Mouse (Mus musculus): ENCODE measurements around the gene Klhl20. TPM values are rescaled to one million over a fixed set of nuclear protein-coding genes. Genes with fewer than 3 reads are reported as not detected.
A peak's percentile ranks its signal among the peaks of the same experiment; 100 is the strongest.

Gene Klhl20
- polyA plus RNA-seq, 1 experiment from 2014 or later: 13.7 TPM

- no peak overlapping the region for H3K4me2 ChIP-seq (ENCODE audit: low read depth, low read length)
- H3K9ac ChIP-seq (ENCODE audit: low read length): no peak overlapping the region
- H3K4me3 ChIP-seq (replicated peaks; ENCODE audit: low read length): no peak overlapping the region
- no peaks in the 10 kb centered on the region for H3K9me3 ChIP-seq (replicated peaks; ENCODE audit: control insufficient read depth, low read length)
- H3K4me1 ChIP-seq (ENCODE audit: control insufficient read depth, insufficient read depth, low read length): no peaks in the 10 kb centered on the region; the same call in none of the 2 replicates
- peaks cover 35% of the 10 kb centered on the region for H3K36me3 ChIP-seq (ENCODE audit: control insufficient read depth, insufficient read depth, low read length)
- no peaks in the 10 kb centered on the region for H3K27me3 ChIP-seq (ENCODE audit: control insufficient read depth, insufficient read depth, low read length)
- H3K27ac ChIP-seq (ENCODE audit: low read length): no peak overlapping the region
- no peak for ATAC-seq (ENCODE audit: insufficient read depth, low FRiP score)
- WGBS: 89% methylated on average over 7 of the region's 7 CpGs
Observed at GRCm38 (mm10) chr1:161041261-161042020, 89.9 kb downstream of the Klhl20 start.

GRCm38 (mm10) chr1:161040855-161041254 lies 90.5 kb downstream of the Klhl20 start:
- no peak for ATAC-seq (ENCODE audit: insufficient read depth, low FRiP score)
- no peak overlapping the region for H3K9ac ChIP-seq (ENCODE audit: low read length)
- no peak overlapping the region for H3K4me3 ChIP-seq (replicated peaks; ENCODE audit: low read length)
- H3K9me3 ChIP-seq (replicated peaks; ENCODE audit: control insufficient read depth, low read length): no peaks in the 10 kb centered on the region
- H3K27me3 ChIP-seq (ENCODE audit: control insufficient read depth, insufficient read depth, low read length): no peaks in the 10 kb centered on the region
- no peak overlapping the region for H3K4me2 ChIP-seq (ENCODE audit: low read depth, low read length)
- peaks cover 37% of the 10 kb centered on the region for H3K36me3 ChIP-seq (ENCODE audit: control insufficient read depth, insufficient read depth, low read length)
- no peaks in the 10 kb centered on the region; the same call in none of the 2 replicates for H3K4me1 ChIP-seq (ENCODE audit: control insufficient read depth, insufficient read depth, low read length)
- no peak overlapping the region for H3K27ac ChIP-seq (ENCODE audit: low read length)

- peak overlapping the region; percentile 47 for H3K27ac ChIP-seq (ENCODE audit: low read length)
- no peak overlapping the region for H3K4me2 ChIP-seq (ENCODE audit: low read depth, low read length)
- H3K4me1 ChIP-seq (ENCODE audit: control insufficient read depth, insufficient read depth, low read length): no peaks in the 10 kb centered on the region; the same call in none of the 2 replicates
- no peak for ATAC-seq (ENCODE audit: insufficient read depth, low FRiP score)
- H3K9me3 ChIP-seq (replicated peaks; ENCODE audit: control insufficient read depth, low read length): no peaks in the 10 kb centered on the region
- no peak overlapping the region for H3K9ac ChIP-seq (ENCODE audit: low read length)
- WGBS: 40% methylated on average over 1 of the region's 1 CpGs
- H3K4me3 ChIP-seq (replicated peaks; ENCODE audit: low read length): no peak overlapping the region
- H3K27me3 ChIP-seq (ENCODE audit: control insufficient read depth, insufficient read depth, low read length): no peaks in the 10 kb centered on the region
- H3K36me3 ChIP-seq (ENCODE audit: control insufficient read depth, insufficient read depth, low read length): peaks cover 34% of the 10 kb centered on the region
Observed at GRCm38 (mm10) chr1:161040426-161040770, 90.9 kb downstream of the Klhl20 start.

- Histone ChIP-seq H3K27me3 (ENCODE audit: control insufficient read depth, insufficient read depth, low read length) (no peaks in the 10 kb centered on the region), H3K27ac (ENCODE audit: low read length) (peak overlapping the region; percentile 47), H3K36me3 (ENCODE audit: control insufficient read depth, insufficient read depth, low read length) (peaks cover 29% of the 10 kb centered on the region), H3K9me3 (replicated peaks; ENCODE audit: control insufficient read depth, low read length) (no peaks in the 10 kb centered on the region), H3K4me3 (replicated peaks; ENCODE audit: low read length) (no peak overlapping the region), H3K4me2 (ENCODE audit: low read depth, low read length) (no peak overlapping the region), H3K9ac (ENCODE audit: low read length) (no peak overlapping the region), H3K4me1 (ENCODE audit: control insufficient read depth, insufficient read depth, low read length) (no peaks in the 10 kb centered on the region; the same call in none of the 2 replicates)
- 16% methylated on average over 3 of the region's 3 CpGs for WGBS
- ATAC-seq (ENCODE audit: insufficient read depth, low FRiP score): peak; percentile 12; the same call in 1 of the 2 replicates
Observed at GRCm38 (mm10) chr1:161039741-161040425, 91.4 kb downstream of the Klhl20 start.

- H3K9me3 ChIP-seq (replicated peaks; ENCODE audit: control insufficient read depth, low read length): no peaks in the 10 kb centered on the region
- H3K4me1 ChIP-seq (ENCODE audit: control insufficient read depth, insufficient read depth, low read length): no peaks in the 10 kb centered on the region; the same call in none of the 2 replicates
- no peaks in the 10 kb centered on the region for H3K27me3 ChIP-seq (ENCODE audit: control insufficient read depth, insufficient read depth, low read length)
- 13% methylated on average over 3 of the region's 3 CpGs for WGBS
- H3K36me3 ChIP-seq (ENCODE audit: control insufficient read depth, insufficient read depth, low read length): peaks cover 25% of the 10 kb centered on the region
- no peak overlapping the region for H3K4me2 ChIP-seq (ENCODE audit: low read depth, low read length)
- no peak overlapping the region for H3K9ac ChIP-seq (ENCODE audit: low read length)
- no peak overlapping the region for H3K4me3 ChIP-seq (replicated peaks; ENCODE audit: low read length)
- ATAC-seq (ENCODE audit: insufficient read depth, low FRiP score): no peak
- no peak overlapping the region for H3K27ac ChIP-seq (ENCODE audit: low read length)
Observed at GRCm38 (mm10) chr1:161038968-161039721, 92.2 kb downstream of the Klhl20 start.

Other genes starting within 250 kb of the Klhl20 start
- gene Rc3h1, start 225.1 kb downstream of the Klhl20 start, polyA plus RNA-seq (2015; fragmentation: Nextera tagmentation; extraction: Ambion mirVana): 6.3 and 6.4 TPM in 2 replicates
- 34.1 and 40.6 TPM in 2 replicates for gene Serpinc1, start 152.9 kb downstream of the Klhl20 start, polyA plus RNA-seq (2015; fragmentation: Nextera tagmentation; extraction: Ambion mirVana)
- gene Zbtb37, start 96.7 kb downstream of the Klhl20 start, polyA plus RNA-seq (2015; fragmentation: Nextera tagmentation; extraction: Ambion mirVana): 4.0 and 7.4 TPM in 2 replicates
- 31.1 and 34.0 TPM in 2 replicates for gene Dars2, start 60.9 kb downstream of the Klhl20 start, polyA plus RNA-seq (2015; fragmentation: Nextera tagmentation; extraction: Ambion mirVana)
- gene Cenpl, start 60.8 kb downstream of the Klhl20 start, polyA plus RNA-seq (2015; fragmentation: Nextera tagmentation; extraction: Ambion mirVana): 22.6 and 26.3 TPM in 2 replicates
- gene Ankrd45, start 11.2 kb upstream of the Klhl20 start, polyA plus RNA-seq (2015; fragmentation: Nextera tagmentation; extraction: Ambion mirVana): 1.1 and 1.6 TPM in 2 replicates
- gene Tex50, start 27.8 kb upstream of the Klhl20 start, polyA plus RNA-seq (2015; fragmentation: Nextera tagmentation; extraction: Ambion mirVana): not detected in 2 replicates
- 436 and 447 TPM in 2 replicates for gene Prdx6, start 119.7 kb upstream of the Klhl20 start, polyA plus RNA-seq (2015; fragmentation: Nextera tagmentation; extraction: Ambion mirVana)